Mouse (Mus musculus) MEL (cell line): Measurements from ENCODE around the gene Gm960. TPM values are rescaled to one million over a fixed set of nuclear protein-coding genes. Genes with fewer than 3 reads are reported as not detected.

Experiments used
- DNase-seq: peaks from one replicate; pipeline ENCODE4 v3.0.0; 2011; ENCODE audit warnings: low read depth, low spot score
- H3K27ac ChIP-seq: 2 replicates; pipeline ENCODE4 v1.5.1; 2012; ENCODE audit warnings: low read depth, mild to moderate bottlenecking, control low read depth, low read length, moderate library complexity; ENCODE audit not compliant: control insufficient read depth
- H3K27me3 ChIP-seq, 2 experiments: fragments of 150-350 bp in 1 of 2; sonication (generic) in 1 of 2; 2 replicates each; pipeline ENCODE4 v1.6.1; 2012; ENCODE audit warnings: low read length in 2 of 2, mild to moderate bottlenecking in 2 of 2, improper control_type of control experiment in 1 of 2, moderate library complexity in 1 of 2; ENCODE audit not compliant: insufficient read depth in 2 of 2, control insufficient read depth in 1 of 2
- H3K36me3 ChIP-seq, 2 experiments: 2 replicates each; pipeline ENCODE4 v1.6.1; 2012 to 2014; ENCODE audit warnings: low read length in 2 of 2, improper control_type of control experiment in 1 of 2, inconsistent platforms in 1 of 2, mild to moderate bottlenecking in 1 of 2; ENCODE audit not compliant: insufficient read depth in 2 of 2, control insufficient read depth in 1 of 2
- H3K4me1 ChIP-seq, 2 experiments: fragments of 150-350 bp in 1 of 2; sonication (generic) in 1 of 2; 2 replicates each; pipeline ENCODE4 v1.6.1; 2012; ENCODE audit warnings: low read length in 2 of 2, improper control_type of control experiment in 1 of 2, mild to moderate bottlenecking in 1 of 2; ENCODE audit not compliant: insufficient read depth in 2 of 2, control insufficient read depth in 1 of 2
- H3K4me3 ChIP-seq, 2 experiments: fragments of 150-350 bp in 1 of 2; sonication (generic) in 1 of 2; 2 replicates each; pipeline ENCODE4 v1.5.1; 2012; ENCODE audit warnings: low read depth in 2 of 2, low read length in 2 of 2, mild to moderate bottlenecking in 2 of 2, moderate library complexity in 2 of 2, control low read depth in 1 of 2, improper control_type of control experiment in 1 of 2; ENCODE audit not compliant: control insufficient read depth in 1 of 2, insufficient read depth in 1 of 2
- H3K79me2 ChIP-seq: 2 replicates; pipeline ENCODE4 v1.6.1; 2012; ENCODE audit warnings: mild to moderate bottlenecking, low read length, moderate library complexity; ENCODE audit not compliant: control insufficient read depth, poor library complexity, insufficient read depth
- H3K9ac ChIP-seq: 2 replicates; pipeline ENCODE4 v1.6.1; 2012; ENCODE audit warnings: low read depth, mild to moderate bottlenecking, control low read depth, low read length, moderate library complexity; ENCODE audit not compliant: control insufficient read depth, poor library complexity, severe bottlenecking
- H3K9me3 ChIP-seq: fragments of 150-350 bp; sonication (generic); replicated peaks from 2 replicates; pipeline ENCODE4 v1.6.1; 2012; ENCODE audit warnings: mild to moderate bottlenecking, low read length, improper control_type of control experiment, moderate library complexity; ENCODE audit not compliant: insufficient read depth
- BHLHE40 ChIP-seq: IDR thresholded peaks from 2 replicates; pipeline ENCODE4 v1.6.1; 2012; ENCODE audit warnings: low read depth, mild to moderate bottlenecking, inconsistent platforms, low read length, improper control_type of control experiment, borderline replicate concordance
- CHD2 ChIP-seq: IDR thresholded peaks from 2 replicates; pipeline ENCODE4 v1.6.1; 2011; ENCODE audit warnings: low read length, improper control_type of control experiment
- CTCF ChIP-seq, 3 experiments: IDR thresholded peaks in 2 of 3; conservative IDR thresholded peaks in 1 of 3; 2 replicates each; pipeline ENCODE4 v1.5.1; 2011 to 2012; ENCODE audit warnings: low read length in 3 of 3, low read depth in 2 of 3, mild to moderate bottlenecking in 2 of 3, improper control_type of control experiment in 1 of 3, inconsistent platforms in 1 of 3, mixed read lengths in 1 of 3, moderate library complexity in 1 of 3; ENCODE audit not compliant: control insufficient read depth in 1 of 3, insufficient read depth in 1 of 3, poor library complexity in 1 of 3, severe bottlenecking in 1 of 3
- E2F4 ChIP-seq: IDR thresholded peaks from 2 replicates; pipeline ENCODE4 v1.6.1; 2011; ENCODE audit warnings: low read depth, low read length, improper control_type of control experiment, borderline replicate concordance
- ELF1 ChIP-seq: IDR thresholded peaks from 2 replicates; pipeline ENCODE4 v1.6.1; 2014; ENCODE audit warnings: low read depth, mild to moderate bottlenecking, inconsistent platforms, low read length, improper control_type of control experiment, moderate library complexity
- EP300 ChIP-seq, 2 experiments: IDR thresholded peaks; 2 replicates each; pipeline ENCODE4 v1.6.1; 2011; ENCODE audit warnings: improper control_type of control experiment in 2 of 2, low read length in 2 of 2, low read depth in 1 of 2, mild to moderate bottlenecking in 1 of 2
- ETS1 ChIP-seq: IDR thresholded peaks from 2 replicates; pipeline ENCODE4 v1.6.1; 2012; ENCODE audit warnings: low read depth, mild to moderate bottlenecking, inconsistent platforms, low read length, improper control_type of control experiment, moderate library complexity
- GABPA ChIP-seq: IDR thresholded peaks from 2 replicates; pipeline ENCODE4 v1.6.1; 2012; ENCODE audit warnings: low read depth, mild to moderate bottlenecking, inconsistent platforms, low read length, improper control_type of control experiment, moderate library complexity
- GATA1 ChIP-seq: IDR thresholded peaks from 2 replicates; pipeline ENCODE4 v1.6.1; 2011; ENCODE audit warnings: low read depth, low read length, improper control_type of control experiment
- HCFC1 ChIP-seq: IDR thresholded peaks from 2 replicates; pipeline ENCODE4 v1.6.1; 2012; ENCODE audit warnings: low read depth, mild to moderate bottlenecking, inconsistent platforms, low read length, improper control_type of control experiment, moderate library complexity
- MAZ ChIP-seq: IDR thresholded peaks from 2 replicates; pipeline ENCODE4 v1.6.1; 2012; ENCODE audit warnings: low read depth, mild to moderate bottlenecking, inconsistent platforms, low read length, improper control_type of control experiment
- MYB ChIP-seq: IDR thresholded peaks from 2 replicates; pipeline ENCODE4 v1.6.1; 2011; ENCODE audit warnings: mild to moderate bottlenecking, low read depth, low read length, improper control_type of control experiment
- MYC ChIP-seq: IDR thresholded peaks from 2 replicates; pipeline ENCODE4 v1.6.1; 2011; ENCODE audit warnings: low read depth, mild to moderate bottlenecking, low read length, improper control_type of control experiment, moderate library complexity
- NELFE ChIP-seq: IDR thresholded peaks from 2 replicates; pipeline ENCODE4 v1.6.1; 2011; ENCODE audit warnings: low read depth, low read length, improper control_type of control experiment
- NRF1 ChIP-seq: IDR thresholded peaks from 2 replicates; pipeline ENCODE4 v1.6.1; 2014; ENCODE audit warnings: low read depth, mild to moderate bottlenecking, inconsistent platforms, low read length, improper control_type of control experiment, moderate library complexity; ENCODE audit not compliant: poor library complexity, insufficient read depth, severe bottlenecking
- POLR2A ChIP-seq, 2 experiments: IDR thresholded peaks; 2 replicates each; pipeline ENCODE4 v1.6.1; 2011 to 2012; ENCODE audit warnings: low read length in 2 of 2, mild to moderate bottlenecking in 2 of 2, control low read depth in 1 of 2, improper control_type of control experiment in 1 of 2, low read depth in 1 of 2, moderate library complexity in 1 of 2; ENCODE audit not compliant: control insufficient read depth in 1 of 2, insufficient read depth in 1 of 2, poor library complexity in 1 of 2
- RAD21 ChIP-seq: IDR thresholded peaks from 2 replicates; pipeline ENCODE4 v1.6.1; 2011; ENCODE audit warnings: mild to moderate bottlenecking, low read depth, low read length, improper control_type of control experiment
- RCOR1 ChIP-seq: IDR thresholded peaks from 2 replicates; pipeline ENCODE4 v1.6.1; 2012; ENCODE audit warnings: low read depth, mild to moderate bottlenecking, inconsistent platforms, low read length, improper control_type of control experiment
- SMC3 ChIP-seq: IDR thresholded peaks from 2 replicates; pipeline ENCODE4 v1.6.1; 2011; ENCODE audit warnings: low read depth, low read length, improper control_type of control experiment
- TAL1 ChIP-seq: IDR thresholded peaks from 2 replicates; pipeline ENCODE4 v1.6.1; 2012; ENCODE audit warnings: mild to moderate bottlenecking, inconsistent platforms, low read length, moderate library complexity, mixed read lengths
- TCF12 ChIP-seq: IDR thresholded peaks from 2 replicates; pipeline ENCODE4 v1.6.1; 2014; ENCODE audit warnings: low read depth, mild to moderate bottlenecking, inconsistent platforms, low read length, improper control_type of control experiment, moderate library complexity
- UBTF ChIP-seq: IDR thresholded peaks from 2 replicates; pipeline ENCODE4 v1.6.1; 2012; ENCODE audit warnings: low read depth, mild to moderate bottlenecking, inconsistent platforms, low read length, improper control_type of control experiment, moderate library complexity, borderline replicate concordance; ENCODE audit not compliant: insufficient read depth
- USF1 ChIP-seq: IDR thresholded peaks from 2 replicates; pipeline ENCODE4 v1.6.1; 2014; ENCODE audit warnings: low read depth, mild to moderate bottlenecking, inconsistent platforms, low read length, improper control_type of control experiment, moderate library complexity
- USF2 ChIP-seq, 2 experiments: IDR thresholded peaks; 2 replicates each; pipeline ENCODE4 v1.6.1; 2011 to 2012; ENCODE audit warnings: improper control_type of control experiment in 2 of 2, low read length in 2 of 2, borderline replicate concordance in 1 of 2, inconsistent platforms in 1 of 2, low read depth in 1 of 2, mild to moderate bottlenecking in 1 of 2; ENCODE audit not compliant: insufficient read depth in 1 of 2
- ZC3H11A ChIP-seq: IDR thresholded peaks from 2 replicates; pipeline ENCODE4 v1.6.1; 2012; ENCODE audit warnings: low read depth, mild to moderate bottlenecking, inconsistent platforms, low read length, improper control_type of control experiment
- ZMIZ1 ChIP-seq: IDR thresholded peaks from 2 replicates; pipeline ENCODE4 v1.6.1; 2012; ENCODE audit warnings: low read depth, mild to moderate bottlenecking, inconsistent platforms, low read length, improper control_type of control experiment, moderate library complexity
- ZNF384 ChIP-seq: IDR thresholded peaks from 2 replicates; pipeline ENCODE4 v1.6.1; 2012; ENCODE audit warnings: low read depth, mild to moderate bottlenecking, inconsistent platforms, low read length, improper control_type of control experiment
- polyA plus RNA-seq, 2 experiments: library from polyadenylated mRNA; stranded (reverse) in 1 of 2; unstranded in 1 of 2; fragments of >175 nt in 1 of 2; fragments of >200 nt in 1 of 2; gene quantifications; 2 replicates each; pipeline versions ENCODE4 v1.2.1 to v1.2.4; 2012; ENCODE audit warnings: low replicate concordance in 2 of 2, low read depth in 1 of 2; ENCODE audit not compliant: insufficient read length in 2 of 2, insufficient read depth in 1 of 2, missing spikeins in 1 of 2
- total RNA-seq: library from RNA; depleted of rRNA; stranded (reverse); fragments of 300-350 nt; gene quantifications from 2 replicates; pipeline ENCODE4 v1.2.3, GENCODE M21; 2012

Gene Gm960
- total and polyA plus RNA-seq, 3 experiments, result 2.1 to 2.3 TPM; not detected in 1

DNA sequence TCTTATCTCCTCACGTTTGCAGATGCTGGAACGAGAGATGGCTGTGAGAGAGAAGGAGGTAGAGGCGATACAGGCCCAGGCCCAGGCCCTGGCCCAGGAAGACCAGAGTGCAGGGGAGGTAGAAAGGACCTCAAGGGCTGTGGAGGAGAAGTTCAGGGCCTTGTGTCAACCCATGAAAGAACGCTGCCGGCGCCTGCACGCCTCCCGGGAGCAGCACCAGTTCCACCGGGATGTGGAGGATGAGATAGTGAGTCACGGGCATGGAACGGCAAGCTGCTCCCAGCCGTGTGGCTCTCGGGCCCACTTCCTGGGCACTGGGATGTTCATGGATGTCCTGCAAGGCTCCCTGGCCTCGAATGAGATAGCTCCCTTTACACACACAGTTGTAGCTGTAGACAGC lies 45.6 kb upstream of the Gm960 start:
- Histone ChIP-seq H3K4me1 (no peaks in the 10 kb centered on the region), H3K27me3 (no peaks in the 10 kb centered on the region), H3K79me2 (no peaks in the 10 kb centered on the region), H3K9me3 (no peaks in the 10 kb centered on the region), H3K36me3 (no peaks in the 10 kb centered on the region), H3K4me3 (no peak overlapping the region), H3K9ac (no peak overlapping the region), H3K27ac (no peak overlapping the region)
- no peak for DNase-seq
- TF ChIP-seq MYB, result no peak
- TF ChIP-seq GABPA, result no peak
- no peak for TF ChIP-seq UBTF
- no peak for TF ChIP-seq POLR2A (IDR thresholded peaks at IDR 0.05; ENCODE audit: control insufficient read depth in 1 of 2, insufficient read depth in 1 of 2, low read depth in 1 of 2, low read length in 2 of 2, poor library complexity in 1 of 2)
- TF ChIP-seq RCOR1, result no peak
- TF ChIP-seq BHLHE40, result no peak
- TF ChIP-seq ELF1, result no peak
- TF ChIP-seq USF2 (IDR thresholded peaks at IDR 0.05; ENCODE audit: borderline replicate concordance in 1 of 2, insufficient read depth in 1 of 2, low read depth in 1 of 2, low read length in 2 of 2), result no peak
- TF ChIP-seq ZMIZ1, result no peak
- no peak for TF ChIP-seq GATA1
- TF ChIP-seq E2F4, result no peak
- no peak for TF ChIP-seq CHD2
- no peak for TF ChIP-seq MYC
- no peak for TF ChIP-seq EP300 (IDR thresholded peaks at IDR 0.05; ENCODE audit: low read depth in 1 of 2, low read length in 2 of 2)
- TF ChIP-seq NELFE, result no peak
- no peak for TF ChIP-seq RAD21
- TF ChIP-seq ETS1, result no peak
- TF ChIP-seq, all 39 proteins: peak for 0

DNA sequence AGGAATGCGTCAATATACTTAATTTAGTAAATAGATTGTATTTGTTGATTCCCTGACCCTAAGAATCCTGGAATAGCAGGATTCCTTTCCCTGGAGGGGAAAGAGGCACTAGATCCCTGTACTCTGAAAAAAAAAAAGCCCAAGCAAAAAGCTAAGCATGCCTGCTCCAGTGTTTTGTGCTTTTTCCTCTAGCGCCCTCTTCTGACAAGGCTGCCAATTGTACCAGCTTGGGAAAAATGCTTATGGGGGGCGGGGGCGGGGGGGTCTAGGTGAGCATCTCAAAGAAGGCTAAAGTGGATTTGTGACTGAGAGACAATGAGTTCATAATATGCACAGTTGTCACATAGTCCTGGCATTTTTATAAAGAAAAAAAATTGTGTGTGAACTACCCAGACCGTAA lies 45.1 kb upstream of the Gm960 start:
- H3K79me2 ChIP-seq, result no peaks in the 10 kb centered on the region
- H3K27me3 ChIP-seq, result no peaks in the 10 kb centered on the region
- H3K9me3 ChIP-seq, result no peaks in the 10 kb centered on the region
- no peak overlapping the region for H3K4me3 ChIP-seq
- no peaks in the 10 kb centered on the region for H3K36me3 ChIP-seq
- DNase-seq, result peak; percentile 49
- H3K9ac ChIP-seq, result no peak overlapping the region
- TF ChIP-seq ZC3H11A (peak; percentile 73), RAD21 (peak; percentile 73), NRF1 (no peak), BHLHE40 (no peak), SMC3 (peak; percentile 73), TAL1 (no peak), HCFC1 (no peak), CHD2 (no peak), MYC (no peak), TCF12 (no peak), MAZ (peak; percentile 24; the same call in 1 of the 2 replicates), USF1 (no peak), ZNF384 (peak; percentile 88), ETS1 (no peak), CTCF (IDR thresholded peaks at IDR 0.05 in 2 of 3, conservative IDR thresholded peaks at IDR 0.05 in 1 of 3; ENCODE audit: control insufficient read depth in 1 of 3, insufficient read depth in 1 of 3, low read depth in 2 of 3, low read length in 3 of 3, poor library complexity in 1 of 3, severe bottlenecking in 1 of 3) (peak; percentile 38 to 73 (median 70); a peak in 5 of 6 replicates)
- H3K27ac ChIP-seq, result no peak overlapping the region
- H3K4me1 ChIP-seq, result no peaks in the 10 kb centered on the region
